Mouse (Mus musculus) activated CD4-positive, CD25-positive, alpha-beta regulatory T cell, adult 4 months (primary cell): ENCODE measurements around the gene Enox1. TPM values are rescaled to one million over a fixed set of nuclear protein-coding genes. Genes with fewer than 3 reads are reported as not detected.

ENCODE experiments used
- ATAC-seq: one replicate; pipeline ENCODE4 v1.8.0; 2017
- polyA plus RNA-seq, 2 experiments: library from polyadenylated mRNA; unstranded; fragments of 100-300 nt; shearing (Covaris generic); gene quantifications; one replicate each; pipeline ENCODE4 v1.2.1; 2017

The Enox1 gene
- polyA plus RNA-seq, 2 experiments from 2014 or later = 0.41 TPM; not detected in 1

- no peak for ATAC-seq
Measured at GRCm38 (mm10) chr14:77464782-77465181, 308.2 kb downstream of the Enox1 start.

GRCm38 (mm10) chr14:77470577-77470976 lies 314.0 kb downstream of the Enox1 start:
- no peak for ATAC-seq

DNA sequence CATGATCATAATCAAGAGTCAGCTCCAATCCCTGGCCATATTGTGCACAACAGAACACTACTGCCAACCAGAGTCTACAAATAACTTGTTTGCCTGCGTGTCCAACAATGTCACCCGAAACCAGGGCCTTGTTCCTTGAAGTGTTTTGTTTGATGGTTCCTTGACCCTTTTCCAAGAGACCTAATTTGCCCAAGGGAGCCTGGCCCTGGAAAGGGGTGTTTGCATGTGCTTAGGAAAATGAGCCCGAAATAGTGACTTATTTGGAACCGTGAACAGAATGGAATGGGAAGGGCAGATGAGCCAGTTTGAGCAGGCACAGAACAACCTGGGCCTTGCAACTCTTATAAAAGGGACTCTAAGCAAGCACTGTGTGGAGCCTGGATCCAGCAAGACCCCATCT lies 316.9 kb downstream of the Enox1 start:
- ATAC-seq = no peak

- no peak for ATAC-seq
Measured at GRCm38 (mm10) chr14:77474026-77474425, 317.5 kb downstream of the Enox1 start.

- ATAC-seq = no peak
Measured at GRCm38 (mm10) chr14:77475134-77475820, 318.7 kb downstream of the Enox1 start.

- no peak for ATAC-seq
Measured at GRCm38 (mm10) chr14:77477704-77478103, 321.1 kb downstream of the Enox1 start.

GRCm38 (mm10) chr14:77478210-77478609 lies 321.6 kb downstream of the Enox1 start:
- ATAC-seq = no peak

- ATAC-seq = no peak
Measured at GRCm38 (mm10) chr14:77478692-77479091, 322.1 kb downstream of the Enox1 start.

- no peak for ATAC-seq
Measured at GRCm38 (mm10) chr14:77483076-77483475, 326.5 kb downstream of the Enox1 start.

DNA sequence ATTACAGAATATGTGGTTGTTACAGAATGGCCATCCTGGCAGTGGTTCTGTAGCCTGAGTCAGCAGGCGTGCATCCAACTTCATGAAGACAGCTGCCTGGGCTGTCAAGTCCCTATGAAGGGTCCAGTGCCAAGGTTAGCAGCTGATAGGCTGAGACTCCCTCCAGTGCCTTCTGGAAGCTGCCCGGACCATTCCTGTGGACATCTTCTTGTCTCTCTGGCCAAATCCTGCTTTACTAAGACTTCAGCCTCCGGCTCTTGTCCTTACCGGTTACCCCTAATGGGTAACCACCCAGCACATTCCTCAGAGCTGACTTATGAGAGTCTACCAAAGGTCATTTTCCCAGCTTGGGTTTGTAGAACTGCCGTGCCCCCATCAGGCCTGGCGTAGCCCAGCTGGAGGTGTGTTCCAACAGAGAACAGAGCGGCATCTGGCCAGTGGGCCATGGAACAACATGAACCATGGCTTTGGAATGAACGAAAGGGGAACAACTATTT lies 328.4 kb downstream of the Enox1 start:
- ATAC-seq = no peak

GRCm38 (mm10) chr14:77490699-77491098 lies 334.1 kb downstream of the Enox1 start:
- ATAC-seq = no peak

GRCm38 (mm10) chr14:77491731-77492130 lies 335.2 kb downstream of the Enox1 start:
- ATAC-seq = no peak

- no peak for ATAC-seq
Measured at GRCm38 (mm10) chr14:77499996-77500581, 343.5 kb downstream of the Enox1 start.

- no peak for ATAC-seq
Measured at GRCm38 (mm10) chr14:77504458-77505135, 348.0 kb downstream of the Enox1 start.

DNA sequence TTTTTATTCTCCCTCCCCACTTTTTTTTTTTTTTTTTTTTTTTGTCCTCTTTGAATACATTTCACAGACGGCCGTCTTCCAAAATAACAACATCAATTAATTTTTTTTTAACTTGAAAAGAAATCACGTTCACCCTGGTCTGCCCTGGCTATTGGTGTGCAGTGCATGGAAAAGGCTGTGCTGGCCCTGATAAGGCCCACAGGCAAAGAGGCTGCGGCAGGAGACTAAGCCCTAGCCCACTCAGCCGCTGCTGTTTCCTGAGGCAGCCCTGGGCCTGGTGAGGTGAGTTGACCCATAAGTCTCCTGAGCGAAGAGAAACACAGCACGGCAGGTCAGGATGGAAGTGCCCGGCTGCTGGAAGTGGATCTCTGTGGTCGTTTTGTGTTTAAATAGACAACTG lies 349.8 kb downstream of the Enox1 start:
- no peak for ATAC-seq

GRCm38 (mm10) chr14:77508036-77508435 lies 351.5 kb downstream of the Enox1 start:
- ATAC-seq = no peak

- no peak for ATAC-seq
Measured at GRCm38 (mm10) chr14:77509042-77509441, 352.5 kb downstream of the Enox1 start.

GRCm38 (mm10) chr14:77509924-77510323 lies 353.4 kb downstream of the Enox1 start:
- ATAC-seq = no peak

DNA sequence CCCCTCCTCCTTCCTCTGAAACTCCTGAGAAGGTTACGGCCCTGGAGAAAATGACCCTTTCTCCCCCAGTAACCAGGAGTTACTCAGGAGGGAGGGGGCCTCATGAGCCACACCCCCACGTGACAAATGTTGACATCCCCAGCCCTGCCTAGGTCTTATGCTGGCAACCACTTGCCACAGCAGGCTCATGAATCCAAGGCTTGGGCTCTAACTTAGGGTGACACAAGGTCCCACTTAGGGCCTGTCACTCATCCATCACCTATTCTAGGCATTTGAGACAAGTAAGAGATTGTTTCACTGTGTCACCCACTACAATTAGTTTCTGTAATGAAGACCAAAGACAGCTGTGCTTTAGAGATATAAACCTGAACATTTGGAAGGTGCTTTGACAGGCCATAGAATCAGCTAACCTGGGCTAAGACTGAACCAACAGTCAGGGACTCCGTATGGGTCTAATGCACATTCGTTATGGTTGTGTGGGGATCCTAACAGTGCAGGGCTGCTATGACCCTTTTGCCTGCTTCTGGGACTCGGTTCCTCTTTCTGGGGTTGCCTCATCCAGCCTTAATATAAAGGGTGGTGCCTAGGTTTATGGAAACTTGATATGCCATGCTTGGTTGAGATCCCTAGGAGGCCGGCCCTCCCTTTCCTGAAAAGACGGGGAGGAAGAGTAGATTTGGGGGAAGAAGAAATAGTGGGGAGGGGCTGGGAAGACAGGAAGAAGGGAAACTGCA lies 354.7 kb downstream of the Enox1 start:
- no peak for ATAC-seq

GRCm38 (mm10) chr14:77518017-77518416 lies 361.5 kb downstream of the Enox1 start:
- no peak for ATAC-seq

DNA sequence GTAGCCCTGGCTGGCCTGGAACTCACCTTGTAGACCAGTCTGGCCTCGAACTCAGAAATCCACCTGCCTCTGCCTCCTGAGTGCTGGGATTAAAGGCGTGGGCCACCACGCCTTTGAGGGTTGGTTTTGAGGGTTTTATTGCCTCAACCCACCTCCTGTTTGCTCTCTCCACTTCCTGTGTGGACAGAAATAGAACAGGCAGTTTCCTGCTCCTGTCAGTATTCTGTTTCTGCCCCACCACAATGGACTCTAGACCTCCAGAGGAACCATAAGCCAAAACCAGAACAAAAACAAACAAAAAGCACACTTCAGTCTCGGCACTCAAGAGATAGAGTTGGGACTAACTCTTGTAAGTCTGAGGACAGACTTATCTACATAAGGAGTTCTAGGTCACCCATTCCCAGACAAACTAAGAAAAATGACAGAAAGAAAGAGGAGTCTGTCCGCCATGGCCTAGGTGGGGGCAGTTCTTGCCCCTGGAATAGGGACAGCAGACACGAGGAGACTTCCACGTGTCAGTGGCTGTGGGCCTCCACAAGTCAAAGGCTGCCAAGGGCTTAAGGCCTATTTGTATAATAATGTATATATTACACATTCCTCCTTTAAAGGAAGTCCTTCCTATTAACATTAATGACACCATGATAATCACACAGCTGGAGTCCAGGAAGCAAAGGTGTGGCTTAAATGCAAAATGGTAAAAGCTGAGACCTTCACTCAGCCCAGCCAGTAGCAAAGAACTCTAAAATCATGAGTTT lies 362.6 kb downstream of the Enox1 start:
- no peak for ATAC-seq

DNA sequence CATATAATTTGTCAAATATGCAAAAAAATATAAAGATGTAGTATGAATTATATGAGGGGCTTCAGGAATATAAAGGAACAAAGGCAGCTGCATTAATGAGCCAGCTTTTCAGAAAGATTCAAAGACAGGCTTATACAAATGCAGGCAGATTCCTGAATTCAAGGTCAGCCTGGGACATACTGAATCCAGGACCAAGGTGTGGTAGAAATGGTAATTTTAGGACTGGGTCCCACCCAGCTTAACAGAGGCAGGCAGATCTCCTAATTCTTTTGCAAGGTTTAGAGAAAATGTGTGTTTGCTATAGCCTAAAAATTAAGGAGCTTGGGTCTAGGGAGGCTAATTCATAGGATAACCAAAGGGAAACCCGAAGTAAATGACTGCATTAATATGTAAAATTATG lies 363.1 kb downstream of the Enox1 start:
- ATAC-seq = no peak
